Mouse (Mus musculus) erythroblast, embryonic 14.5 days (primary cell): ENCODE results near the gene Rasa4. TPM values are rescaled to one million over a fixed set of nuclear protein-coding genes. Genes with fewer than 3 reads are reported as not detected.
A peak's percentile ranks its signal among the peaks of the same experiment; 100 is the strongest.

ENCODE experiments used
- H3K27me3 ChIP-seq: 2 replicates; pipeline ENCODE4 v1.6.1; 2012; ENCODE audit warnings: inconsistent platforms; ENCODE audit not compliant: control insufficient read depth
- H3K36me3 ChIP-seq: 2 replicates; pipeline ENCODE4 v1.6.1; 2012; ENCODE audit warnings: mild to moderate bottlenecking, inconsistent platforms; ENCODE audit not compliant: control insufficient read depth
- H3K4me1 ChIP-seq: 2 replicates; pipeline ENCODE4 v1.6.1; 2012; ENCODE audit warnings: inconsistent platforms; ENCODE audit not compliant: control insufficient read depth
- H3K4me3 ChIP-seq: replicated peaks from 2 replicates; pipeline ENCODE3; 2012; ENCODE audit warnings: moderate library complexity, mild to moderate bottlenecking, inconsistent platforms
- H3K9me3 ChIP-seq: 2 replicates; pipeline ENCODE4 v1.6.1; 2012; ENCODE audit warnings: low read length, inconsistent platforms, mixed read lengths; ENCODE audit not compliant: control insufficient read depth
- GATA1 ChIP-seq: IDR thresholded peaks from 2 replicates; pipeline ENCODE4 v1.6.1; 2012; ENCODE audit warnings: low read length, inconsistent platforms, mixed read lengths
- TAL1 ChIP-seq: IDR thresholded peaks from 3 replicates; pipeline ENCODE4 v1.6.1; 2012; ENCODE audit warnings: low read length, inconsistent platforms, mixed read lengths
- polyA plus RNA-seq: library from polyadenylated mRNA; stranded (reverse); fragments of >175 nt; gene quantifications from 2 replicates; pipeline ENCODE4 v1.2.3, GENCODE M21; 2012

Gene Rasa4
- polyA plus RNA-seq, result 0.04 TPM in 2 replicates

GRCm38 (mm10) chr5:136083669-136084107, at the start of gene Rasa4:
Gene Rasa4, plus strand, starts transcription at chr5:136083916.
- no peaks in the 10 kb centered on the region for H3K9me3 ChIP-seq
- no peak for TF ChIP-seq GATA1
- TF ChIP-seq TAL1, result no peak

DNA sequence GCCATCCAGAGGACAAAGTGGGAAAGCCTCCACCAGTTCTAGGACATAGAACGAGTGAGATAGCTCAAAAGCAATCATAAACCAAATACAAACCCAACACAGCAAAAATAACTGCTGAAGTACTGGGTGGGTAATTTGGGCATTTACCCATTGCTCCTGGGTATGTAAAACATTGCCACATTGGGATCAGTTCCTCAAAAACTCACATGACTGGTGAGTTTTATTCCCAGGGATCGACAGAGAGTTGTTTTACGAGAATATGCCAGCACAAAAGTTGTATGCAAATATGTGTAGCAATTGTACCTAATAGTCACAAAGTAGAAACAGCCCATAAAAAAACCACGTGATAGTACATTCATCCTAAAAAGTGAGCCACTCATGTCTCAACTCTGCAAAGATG, 48.8 kb upstream of the Rasa4 start:
- Histone ChIP-seq H3K4me1 (peaks cover 2% of the 10 kb centered on the region; the same call in 1 of the 2 replicates), H3K9me3 (no peaks in the 10 kb centered on the region), H3K36me3 (peaks cover 20% of the 10 kb centered on the region), H3K4me3 (no peak overlapping the region), H3K27me3 (peaks cover 1% of the 10 kb centered on the region; the same call in 1 of the 2 replicates)
- no peak for TF ChIP-seq TAL1
- no peak for TF ChIP-seq GATA1

More at GRCm38 (mm10) chr5:136083669-136084107, at the start of gene Rasa4:
- peak within 1 kb of the TSS; percentile 57 for H3K4me3 ChIP-seq
- H3K4me1 ChIP-seq, result peaks cover 19% of the 10 kb centered on the region
- H3K36me3 ChIP-seq, result no peaks in the 10 kb centered on the region
- peaks cover 31% of the 10 kb centered on the region for H3K27me3 ChIP-seq

- no peak for TF ChIP-seq TAL1
- no peak for TF ChIP-seq GATA1
- Histone ChIP-seq H3K9me3 (no peaks in the 10 kb centered on the region), H3K4me1 (peaks cover 2% of the 10 kb centered on the region; the same call in 1 of the 2 replicates), H3K36me3 (peaks cover 18% of the 10 kb centered on the region), H3K4me3 (no peak overlapping the region), H3K27me3 (peaks cover 4% of the 10 kb centered on the region; the same call in 1 of the 2 replicates)
Measured at GRCm38 (mm10) chr5:136035285-136035684, 48.4 kb upstream of the Rasa4 start.

- peaks cover 4% of the 10 kb centered on the region; the same call in 1 of the 2 replicates for H3K27me3 ChIP-seq
- peaks cover 8% of the 10 kb centered on the region; the same call in 1 of the 2 replicates for H3K36me3 ChIP-seq
- no peaks in the 10 kb centered on the region for H3K9me3 ChIP-seq
- no peak overlapping the region for H3K4me3 ChIP-seq
- peaks cover 9% of the 10 kb centered on the region for H3K4me1 ChIP-seq
- TF ChIP-seq TAL1, result no peak
- no peak for TF ChIP-seq GATA1
Measured at GRCm38 (mm10) chr5:136036667-136037066, 47.0 kb upstream of the Rasa4 start.

DNA sequence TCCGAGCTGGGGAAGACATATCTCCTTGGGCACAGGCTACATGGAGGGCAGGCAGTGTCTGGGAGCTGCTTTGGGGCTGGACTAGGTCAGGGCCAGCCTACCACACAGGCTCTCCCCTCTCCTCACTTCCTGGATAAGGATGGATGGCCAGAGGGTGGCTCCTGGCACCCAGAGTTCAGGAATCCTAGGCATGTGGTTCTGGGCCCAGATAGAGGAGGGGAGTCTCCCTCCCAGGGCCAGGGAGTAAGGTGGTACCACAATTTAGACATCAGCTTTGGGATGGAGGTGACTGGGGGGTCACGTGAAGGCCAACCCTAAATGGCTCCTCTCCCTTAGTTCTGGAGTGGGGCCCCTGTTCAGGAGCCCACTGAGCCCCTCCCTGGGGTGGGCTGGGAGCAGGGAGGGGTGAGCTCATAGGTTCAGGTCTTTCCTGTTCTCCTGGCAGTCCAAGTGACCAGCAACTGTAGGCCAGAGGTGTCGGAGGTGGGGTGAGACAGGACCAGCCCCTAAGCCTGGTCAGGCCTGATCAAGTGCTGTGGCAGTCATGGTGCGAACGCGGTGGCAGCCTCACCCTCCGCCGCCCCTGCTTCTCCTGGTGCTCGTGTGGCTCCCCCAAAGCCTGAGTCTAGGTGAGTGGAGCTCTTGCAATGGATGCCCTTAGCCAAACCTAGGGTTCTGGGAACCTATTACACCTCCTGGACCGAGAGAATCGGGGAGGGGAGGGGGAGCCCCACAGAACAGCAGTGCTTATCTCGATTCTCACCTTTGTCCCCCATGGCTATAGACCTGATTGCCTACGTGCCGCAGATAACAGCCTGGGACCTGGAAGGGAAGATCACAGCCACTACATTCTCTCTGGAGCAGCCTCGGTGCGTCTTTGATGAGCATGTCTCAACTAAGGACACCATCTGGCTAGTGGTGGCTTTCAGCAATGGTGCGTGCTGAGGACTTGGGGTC, 45.2 kb upstream of the Rasa4 start, which contains the start of gene Upk3b:
TSS of gene Upk3b (plus strand) at position 239 of the 957 bp plus-strand sequence.
- Histone ChIP-seq H3K4me1 (peaks cover 9% of the 10 kb centered on the region), H3K27me3 (peaks cover 4% of the 10 kb centered on the region; the same call in 1 of the 2 replicates), H3K4me3 (no peak within 1 kb of the TSS), H3K9me3 (no peaks in the 10 kb centered on the region), H3K36me3 (no peaks in the 10 kb centered on the region)
- TF ChIP-seq TAL1 (no peak), GATA1 (no peak)

DNA sequence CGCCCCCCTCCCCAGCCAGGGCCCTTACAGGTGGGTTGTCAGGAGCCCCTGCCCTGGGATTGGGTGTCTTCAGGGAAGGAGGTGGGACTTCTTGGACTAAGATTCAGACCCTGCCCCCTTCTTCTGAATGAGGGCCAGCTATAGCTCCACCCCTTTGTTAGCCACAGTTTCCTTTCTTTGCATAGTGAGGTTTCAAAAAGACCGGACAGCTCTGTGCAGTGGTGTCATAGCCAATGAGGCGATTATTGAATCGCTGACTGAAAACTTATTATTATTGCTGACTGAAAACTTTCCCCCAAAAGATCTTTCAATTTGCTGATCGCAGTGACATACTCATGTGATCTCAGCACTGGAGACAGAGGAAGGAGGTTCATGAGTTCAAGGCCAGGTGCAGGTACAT, 43.5 kb upstream of the Rasa4 start:
- no peaks in the 10 kb centered on the region for H3K9me3 ChIP-seq

GRCm38 (mm10) chr5:136041260-136041659, 42.5 kb upstream of the Rasa4 start:
- peaks cover 4% of the 10 kb centered on the region; the same call in 1 of the 2 replicates for H3K27me3 ChIP-seq
- peaks cover 9% of the 10 kb centered on the region for H3K4me1 ChIP-seq
- no peak overlapping the region for H3K4me3 ChIP-seq
- H3K9me3 ChIP-seq, result no peaks in the 10 kb centered on the region
- no peaks in the 10 kb centered on the region for H3K36me3 ChIP-seq
- TF ChIP-seq GATA1, result no peak
- no peak for TF ChIP-seq TAL1

More for the DNA sequence above, 43.5 kb upstream of the Rasa4 start:
- Histone ChIP-seq H3K4me1 (peaks cover 9% of the 10 kb centered on the region), H3K36me3 (no peaks in the 10 kb centered on the region), H3K27me3 (peaks cover 4% of the 10 kb centered on the region; the same call in 1 of the 2 replicates), H3K4me3 (no peak overlapping the region)
- no peak for TF ChIP-seq TAL1

DNA sequence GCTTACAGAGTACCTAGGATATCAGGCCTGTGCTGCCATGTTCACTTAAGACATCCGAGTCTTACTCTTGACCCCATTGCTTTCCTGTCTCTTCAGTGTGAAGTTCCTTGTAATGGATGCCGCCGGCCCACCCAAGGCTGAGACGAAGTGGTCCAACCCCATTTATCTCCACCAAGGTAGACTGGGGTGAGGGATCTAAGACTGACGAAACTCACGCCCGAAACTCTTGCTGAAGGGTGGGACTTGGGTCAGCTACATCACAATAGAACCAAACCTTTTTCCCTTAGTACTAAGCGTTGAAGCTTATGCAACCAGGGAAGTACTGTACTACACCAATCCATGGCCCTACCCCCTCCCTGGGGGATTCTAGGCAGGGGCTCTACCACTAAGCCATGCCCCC, 42.0 kb upstream of the Rasa4 start:
- Histone ChIP-seq H3K36me3 (no peaks in the 10 kb centered on the region), H3K4me3 (no peak overlapping the region), H3K27me3 (peaks cover 4% of the 10 kb centered on the region; the same call in 1 of the 2 replicates), H3K4me1 (peaks cover 9% of the 10 kb centered on the region), H3K9me3 (no peaks in the 10 kb centered on the region)
- TF ChIP-seq TAL1, result no peak
- no peak for TF ChIP-seq GATA1

DNA sequence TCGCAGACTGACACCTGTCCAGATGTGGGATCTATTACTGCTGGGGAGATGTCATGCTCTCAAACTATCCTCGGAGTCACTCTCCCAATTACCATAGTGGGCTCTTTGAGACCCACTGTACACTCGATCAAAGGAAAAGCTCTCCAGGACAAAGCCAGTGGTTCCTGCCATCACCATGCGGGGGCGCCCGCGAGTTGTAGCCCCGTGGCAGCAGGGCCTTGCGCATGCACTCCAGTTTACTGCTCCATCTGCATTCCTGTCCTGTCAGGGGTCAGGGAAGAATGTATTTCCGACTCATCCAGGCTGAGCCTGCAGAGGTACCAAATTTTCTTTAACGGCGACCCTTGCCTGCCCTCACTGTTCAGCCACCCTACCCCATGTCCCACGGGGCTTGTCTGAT, 38.9 kb upstream of the Rasa4 start:
- H3K4me3 ChIP-seq, result no peak overlapping the region
- no peaks in the 10 kb centered on the region for H3K9me3 ChIP-seq
- H3K36me3 ChIP-seq, result no peaks in the 10 kb centered on the region
- H3K27me3 ChIP-seq, result peaks cover 3% of the 10 kb centered on the region; the same call in 1 of the 2 replicates
- TF ChIP-seq TAL1 (no peak), GATA1 (no peak)
- peaks cover 7% of the 10 kb centered on the region for H3K4me1 ChIP-seq
